Mouse (Mus musculus): Measurements from ENCODE around the gene Cenpx.

- peak; percentile 5; the same call in 1 of the 2 replicates for TF ChIP-seq CTCF (IDR thresholded peaks at IDR 0.05; ENCODE audit: low read depth)
- TF ChIP-seq EP300 (IDR thresholded peaks at IDR 0.05; ENCODE audit: low read depth), result no peak
Measured at GRCm38 (mm10) chr11:120726243-120727168, 13.0 kb upstream of the Cenpx start.
